Mouse (Mus musculus) intestine, embryonic 16.5 days (tissue): ENCODE measurements around the gene Scgb1c1. TPM values are rescaled to one million over a fixed set of nuclear protein-coding genes. Genes with fewer than 3 reads are reported as not detected.

Source experiments
- ATAC-seq: fragments of 200-750 bp; cut with Nextera tagmentation; 2 replicates; pipeline ENCODE4 v1.8.0; 2017; ENCODE audit warnings: moderate TSS enrichment, moderate library complexity
- H3K27ac ChIP-seq: fragments of 300-500 bp; sonication (generic); 2 replicates; pipeline ENCODE4 v1.5.1; 2014; ENCODE audit warnings: mild to moderate bottlenecking, low read length
- H3K27me3 ChIP-seq: fragments of 300-500 bp; sonication (generic); replicated peaks from 2 replicates; pipeline ENCODE4 v1.6.1; 2014; ENCODE audit warnings: low read length, control low read depth, mixed read lengths; ENCODE audit not compliant: control insufficient read depth, insufficient read depth
- H3K36me3 ChIP-seq: fragments of 300-500 bp; sonication (generic); 2 replicates; pipeline ENCODE4 v1.6.1; 2014; ENCODE audit warnings: low read length, control low read depth; ENCODE audit not compliant: control insufficient read depth, insufficient read depth
- H3K4me1 ChIP-seq: fragments of 300-500 bp; sonication (generic); 2 replicates; pipeline ENCODE4 v1.6.1; 2014; ENCODE audit warnings: low read length, control low read depth, mixed read lengths; ENCODE audit not compliant: control insufficient read depth, insufficient read depth
- H3K4me2 ChIP-seq: fragments of 300-500 bp; sonication (generic); 2 replicates; pipeline ENCODE4 v1.6.1; 2014; ENCODE audit warnings: low read depth, low read length, control low read depth
- H3K4me3 ChIP-seq: fragments of 300-500 bp; sonication (generic); 2 replicates; pipeline ENCODE4 v1.5.1; 2014; ENCODE audit warnings: mild to moderate bottlenecking, low read length
- H3K9ac ChIP-seq: fragments of 300-500 bp; sonication (generic); 2 replicates; pipeline ENCODE4 v1.6.1; 2014; ENCODE audit warnings: low read depth, low read length
- H3K9me3 ChIP-seq: fragments of 300-500 bp; sonication (generic); 2 replicates; pipeline ENCODE4 v1.6.1; 2016; ENCODE audit warnings: low read length, control low read depth; ENCODE audit not compliant: control insufficient read depth
- WGBS: fragments of 180-500 bp; shearing (Covaris S2); extraction: QIAGEN DNeasy Blood & Tissue Kit; methylation state at CpG from one replicate; pipeline ENCODE4 v1.1.7; 2014; 5-methylcytosine and 5-hydroxymethylcytosine counted together
- polyA plus RNA-seq: library from polyadenylated mRNA; unstranded; fragments of >200 nt; fragmentation: Nextera tagmentation; extraction: Ambion mirVana; gene quantifications from 2 replicates; pipeline ENCODE4 v1.2.1, GENCODE M21; 2015

Scgb1c1 gene
- polyA plus RNA-seq, 1 experiment from 2014 or later: not detected

DNA sequence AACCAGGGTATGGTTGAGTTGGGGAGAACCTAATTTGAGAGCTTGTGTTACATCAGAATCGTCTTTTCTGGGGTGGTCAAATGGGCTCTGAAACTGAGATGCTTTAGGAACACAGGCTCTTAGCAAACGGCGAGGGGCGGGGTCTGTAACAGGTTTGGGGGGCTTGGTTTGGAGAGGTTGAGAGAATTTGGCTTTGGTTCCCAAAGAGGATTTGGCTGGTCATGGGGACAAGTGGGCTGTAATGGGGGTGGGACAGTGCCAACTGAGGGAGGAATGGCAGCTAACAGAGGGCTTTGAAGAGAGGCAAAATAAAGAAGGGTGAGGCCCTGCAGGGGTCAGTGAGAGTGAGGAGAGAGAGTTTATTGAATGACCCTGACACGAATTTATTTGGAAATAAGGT is 5.8 kb upstream of the Scgb1c1 start:
- Histone ChIP-seq H3K4me2 (no peak overlapping the region), H3K9ac (no peak overlapping the region), H3K27me3 (no peaks in the 10 kb centered on the region), H3K36me3 (no peaks in the 10 kb centered on the region), H3K9me3 (no peaks in the 10 kb centered on the region), H3K27ac (no peak overlapping the region), H3K4me1 (no peaks in the 10 kb centered on the region), H3K4me3 (no peak overlapping the region)
- WGBS: 65% methylated on average over 5 of the region's 5 CpGs
- no peak for ATAC-seq

DNA sequence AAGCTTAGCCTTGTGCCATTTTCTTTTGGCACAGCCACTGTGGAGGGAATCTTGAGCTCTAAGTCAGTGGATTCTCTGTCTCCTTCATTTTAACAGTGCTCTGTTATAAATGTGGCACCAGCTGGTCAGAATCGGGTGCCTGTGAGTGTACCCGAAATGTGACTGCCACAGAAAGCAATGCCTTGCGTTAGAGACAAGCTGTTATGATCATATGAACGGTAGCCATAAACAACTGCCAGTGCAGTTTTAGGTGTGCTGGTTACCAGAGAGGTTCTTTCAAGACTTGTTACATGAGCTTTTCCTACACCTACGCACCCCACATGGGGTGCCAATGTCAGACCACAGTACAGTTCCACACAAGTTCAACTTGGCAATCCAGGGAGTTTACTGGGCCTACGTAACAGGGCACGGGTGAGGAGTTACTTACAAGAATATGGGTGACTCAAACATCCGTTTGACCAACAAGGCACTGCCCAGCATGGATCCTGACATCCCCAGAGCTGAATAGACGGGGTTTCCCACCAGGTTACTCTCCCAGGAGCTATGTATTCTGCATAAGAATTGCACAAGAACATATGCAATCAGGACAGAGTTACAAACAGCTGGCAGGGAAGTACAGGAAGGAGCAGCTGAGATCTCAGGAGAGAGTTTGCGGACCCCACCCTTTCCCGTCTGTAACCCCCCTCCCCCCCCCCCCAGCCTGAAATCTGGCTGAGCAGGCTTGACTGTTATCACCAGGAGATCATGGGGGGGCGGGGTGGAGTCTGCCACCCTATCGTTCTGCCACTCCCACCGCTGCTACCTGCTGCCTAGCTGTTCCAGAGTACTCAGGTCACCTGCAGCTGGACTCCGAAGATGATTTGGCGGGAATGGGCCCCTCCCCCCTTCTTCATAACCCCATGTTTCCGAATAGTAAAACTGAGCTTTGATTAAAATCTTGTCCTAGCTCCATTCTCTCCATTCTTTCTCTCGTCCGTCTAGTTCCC is 4.3 kb upstream of the Scgb1c1 start:
- 35% methylated on average over 19 of the region's 19 CpGs for WGBS
- Histone ChIP-seq H3K4me2 (no peak overlapping the region), H3K4me1 (no peaks in the 10 kb centered on the region), H3K9ac (no peak overlapping the region), H3K9me3 (no peaks in the 10 kb centered on the region), H3K27me3 (no peaks in the 10 kb centered on the region), H3K36me3 (no peaks in the 10 kb centered on the region), H3K4me3 (no peak overlapping the region), H3K27ac (no peak overlapping the region)
- ATAC-seq: peak; percentile 59

DNA sequence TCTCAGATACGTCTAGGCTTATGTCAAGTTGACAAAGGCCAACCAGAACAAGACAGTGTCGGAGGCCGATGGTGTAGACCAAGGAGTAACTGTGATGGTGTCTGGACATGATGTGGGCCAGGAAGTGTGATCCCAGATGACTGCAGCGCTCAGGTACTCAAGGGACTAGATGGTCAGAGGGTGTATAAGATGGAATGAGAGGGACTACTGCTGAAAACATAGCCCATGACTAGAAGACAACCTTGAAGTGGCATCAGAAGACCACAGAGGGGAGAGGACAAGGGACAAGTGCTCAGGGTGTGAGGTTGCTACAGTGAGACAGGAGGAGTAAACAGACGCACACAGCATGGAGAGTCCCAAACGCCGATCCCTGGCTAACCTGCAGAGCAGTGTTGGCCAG is 1.5 kb upstream of the Scgb1c1 start:
- H3K9ac ChIP-seq: no peak overlapping the region
- no peaks in the 10 kb centered on the region for H3K9me3 ChIP-seq
- H3K36me3 ChIP-seq: no peaks in the 10 kb centered on the region
- no peaks in the 10 kb centered on the region for H3K4me1 ChIP-seq
- WGBS: 71% methylated on average over 7 of the region's 7 CpGs
- no peaks in the 10 kb centered on the region for H3K27me3 ChIP-seq
- H3K27ac ChIP-seq: no peak overlapping the region
- H3K4me3 ChIP-seq: no peak overlapping the region
- H3K4me2 ChIP-seq: no peak overlapping the region
- ATAC-seq: no peak

DNA sequence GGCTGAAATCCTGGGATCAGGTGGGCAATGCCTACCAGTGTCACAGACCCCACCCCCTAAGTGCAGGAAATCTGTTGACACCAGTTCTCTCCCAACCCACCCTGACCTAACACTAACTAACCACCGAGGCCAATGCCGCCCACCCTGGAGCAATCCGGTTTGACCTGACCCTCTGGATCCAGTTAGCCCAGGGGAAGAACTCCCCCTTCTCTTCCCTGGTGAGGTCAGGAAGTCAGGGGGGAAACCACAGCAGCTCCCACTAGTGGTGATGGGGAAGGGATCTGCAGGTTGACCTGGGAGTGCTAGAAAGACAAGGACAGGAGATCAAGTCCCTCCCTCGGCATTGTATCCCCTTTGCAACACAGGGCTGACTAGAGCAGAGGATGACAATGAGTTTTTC is 336 bp downstream of the Scgb1c1 start:
- Histone ChIP-seq H3K4me1 (no peaks in the 10 kb centered on the region), H3K9me3 (no peaks in the 10 kb centered on the region), H3K27ac (no peak overlapping the region), H3K9ac (no peak overlapping the region), H3K4me3 (no peak overlapping the region), H3K27me3 (no peaks in the 10 kb centered on the region), H3K4me2 (no peak overlapping the region), H3K36me3 (no peaks in the 10 kb centered on the region)
- 56% methylated on average over 4 of the region's 4 CpGs for WGBS
- ATAC-seq: no peak

DNA sequence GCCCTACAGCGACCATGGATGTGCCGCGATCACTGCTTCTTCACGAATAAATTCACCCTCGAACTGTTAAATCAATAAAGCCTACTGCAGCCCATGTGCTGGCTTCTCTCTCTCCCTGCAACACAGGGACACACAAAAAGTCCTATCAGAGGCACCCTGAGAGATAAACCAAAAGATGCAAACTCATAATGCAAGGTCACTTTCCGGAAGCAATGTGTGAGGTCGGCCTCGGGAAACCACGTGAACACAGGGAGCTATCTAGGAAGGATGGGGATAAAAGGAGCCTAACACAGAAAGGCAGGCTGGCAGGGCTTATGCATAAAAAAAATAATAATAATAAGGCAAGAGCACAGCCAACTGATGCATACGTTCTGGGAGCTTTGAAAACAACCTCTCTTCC is 1.3 kb downstream of the Scgb1c1 start:
- no peak overlapping the region for H3K27ac ChIP-seq

DNA sequence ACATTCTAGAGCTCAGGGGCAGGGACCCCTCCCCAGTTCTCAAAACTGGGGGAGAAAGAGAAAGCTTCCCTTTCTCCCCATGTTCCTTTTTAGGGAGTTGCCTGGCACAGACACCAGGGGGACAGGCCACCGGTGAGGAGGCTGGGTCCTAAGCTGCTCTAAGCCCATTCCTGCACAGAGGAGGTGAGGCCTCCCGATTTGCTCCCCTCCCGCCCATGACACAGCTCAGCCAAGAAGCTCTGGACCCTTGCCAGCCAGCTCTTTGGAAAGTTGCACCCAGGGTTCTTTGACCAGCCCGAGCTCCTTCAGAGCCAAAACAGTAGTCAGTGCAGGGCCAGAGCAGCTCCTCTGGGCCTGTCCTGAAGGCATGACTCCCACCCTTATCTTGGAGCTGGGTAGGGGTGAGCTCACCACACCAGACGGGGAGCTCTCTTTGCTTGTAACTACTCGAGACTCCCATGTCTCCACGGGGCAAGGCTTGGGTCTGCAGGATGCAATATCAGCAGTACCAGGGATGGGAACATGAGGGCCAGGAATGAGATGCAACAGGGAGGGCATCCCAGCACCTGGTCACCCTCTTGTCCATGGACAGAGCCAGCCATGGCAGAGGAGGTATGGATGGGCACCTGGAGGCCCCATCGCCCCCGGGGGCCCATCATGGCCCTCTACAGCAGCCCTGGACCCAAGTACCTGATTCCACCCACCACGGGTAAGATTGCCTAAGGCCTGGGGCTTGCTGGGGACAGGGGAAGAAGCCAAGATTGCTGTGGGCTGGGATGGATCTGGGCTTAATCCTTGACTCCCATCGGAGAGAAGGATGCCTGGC is 2.6 kb downstream of the Scgb1c1 start, which contains the start of gene Odf3:
Gene Odf3, plus strand, starts transcription at position 51 of the 826 bp plus-strand sequence.
- Histone ChIP-seq H3K9me3 (no peaks in the 10 kb centered on the region), H3K36me3 (peaks cover 4% of the 10 kb centered on the region; the same call in 1 of the 2 replicates), H3K27ac (no peak within 1 kb of the TSS), H3K9ac (0 out of 2 replicates have a peak within 1 kb of the TSS, but pooled peaks have one; percentile 2), H3K4me3 (no peak within 1 kb of the TSS), H3K27me3 (no peaks in the 10 kb centered on the region), H3K4me2 (no peak within 1 kb of the TSS), H3K4me1 (no peaks in the 10 kb centered on the region)
- ATAC-seq: no peak; the same call in 1 of the 2 replicates
- WGBS: 63% methylated on average over 11 of the region's 11 CpGs

More for the DNA sequence above, 1.3 kb downstream of the Scgb1c1 start:
- H3K4me2 ChIP-seq: no peak overlapping the region
- H3K4me3 ChIP-seq: no peak overlapping the region
- no peaks in the 10 kb centered on the region for H3K36me3 ChIP-seq
- 85% methylated on average over 10 of the region's 10 CpGs for WGBS
- no peaks in the 10 kb centered on the region for H3K9me3 ChIP-seq
- H3K9ac ChIP-seq: no peak overlapping the region
- H3K27me3 ChIP-seq: no peaks in the 10 kb centered on the region
- no peak for ATAC-seq
- no peaks in the 10 kb centered on the region for H3K4me1 ChIP-seq

DNA sequence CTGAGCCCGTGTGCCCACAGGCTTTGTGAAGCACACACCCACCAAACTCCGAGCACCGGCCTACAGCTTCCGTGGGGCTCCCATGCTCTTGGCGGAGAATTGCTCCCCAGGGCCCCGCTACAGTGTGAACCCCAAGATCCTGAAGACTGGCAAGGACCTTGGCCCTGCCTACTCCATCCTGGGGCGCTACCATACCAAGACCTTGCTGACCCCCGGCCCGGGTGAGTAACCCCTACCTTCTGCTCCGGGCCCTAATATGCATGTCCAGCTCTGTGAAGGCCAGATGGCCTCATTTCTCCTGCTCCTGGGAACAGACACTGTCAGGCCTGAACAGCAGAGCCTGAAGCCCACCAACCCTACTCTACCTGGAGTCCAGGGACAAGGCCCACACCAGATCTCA is 3.2 kb downstream of the Scgb1c1 start:
- H3K4me1 ChIP-seq: no peaks in the 10 kb centered on the region
- peaks cover 5% of the 10 kb centered on the region; the same call in 1 of the 2 replicates for H3K36me3 ChIP-seq
- H3K9ac ChIP-seq: no peak overlapping the region
- H3K9me3 ChIP-seq: no peaks in the 10 kb centered on the region
- no peak overlapping the region for H3K4me3 ChIP-seq
- 96% methylated on average over 10 of the region's 10 CpGs for WGBS
- H3K27me3 ChIP-seq: no peaks in the 10 kb centered on the region
- no peak for ATAC-seq
- H3K27ac ChIP-seq: no peak overlapping the region
- H3K4me2 ChIP-seq: no peak overlapping the region

DNA sequence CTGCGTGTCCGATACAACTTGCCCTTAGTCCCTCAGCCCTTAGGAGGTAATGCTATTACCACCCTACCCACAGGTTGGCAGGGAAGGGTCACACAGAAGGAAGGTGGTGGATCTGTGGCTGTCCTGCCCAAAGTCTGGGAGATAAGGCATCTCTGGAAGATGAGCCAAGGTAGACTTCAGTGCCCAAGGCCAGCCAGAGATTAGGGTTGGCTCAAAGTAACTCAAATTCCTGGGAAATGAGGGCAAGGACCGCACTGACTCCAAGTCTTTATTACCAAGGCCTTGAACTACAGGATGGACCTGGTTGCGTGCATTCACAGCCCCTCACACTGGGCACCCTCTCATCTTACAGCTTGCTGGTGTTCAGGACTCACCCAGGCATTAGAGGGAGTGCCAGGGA is 6.6 kb downstream of the Scgb1c1 start:
- no peak for ATAC-seq
- WGBS: 96% methylated on average over 4 of the region's 4 CpGs

DNA sequence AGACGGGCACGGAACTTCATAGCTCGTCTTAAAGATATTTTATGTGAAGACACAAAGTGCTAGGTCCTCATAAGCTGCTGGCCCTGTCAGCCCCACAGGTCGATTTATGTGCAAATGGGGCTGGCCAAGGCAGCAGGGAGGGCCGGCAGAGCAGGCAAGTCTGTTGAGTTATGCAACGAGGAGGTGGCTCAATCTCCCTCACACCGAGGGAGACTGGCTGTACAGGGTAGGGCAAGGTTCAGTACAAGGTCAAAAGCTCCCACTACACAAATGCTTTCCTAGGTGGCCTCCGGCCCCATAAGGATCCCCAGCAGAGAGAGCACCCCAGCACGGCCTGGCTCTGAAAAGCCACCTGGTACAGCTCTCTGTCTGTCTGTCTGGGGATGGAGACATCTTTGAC is 8.0 kb downstream of the Scgb1c1 start:
- Histone ChIP-seq H3K27me3 (no peaks in the 10 kb centered on the region), H3K4me3 (no peak overlapping the region), H3K9me3 (no peaks in the 10 kb centered on the region), H3K4me1 (peaks cover 12% of the 10 kb centered on the region), H3K4me2 (no peak overlapping the region), H3K9ac (no peak overlapping the region), H3K27ac (no peak overlapping the region), H3K36me3 (peaks cover 11% of the 10 kb centered on the region; the same call in 1 of the 2 replicates)
- ATAC-seq: no peak
- 82% methylated on average over 9 of the region's 9 CpGs for WGBS

More for the DNA sequence above, 6.6 kb downstream of the Scgb1c1 start:
- Histone ChIP-seq H3K4me3 (no peak overlapping the region), H3K9ac (no peak overlapping the region), H3K4me2 (no peak overlapping the region), H3K27ac (no peak overlapping the region), H3K9me3 (no peaks in the 10 kb centered on the region), H3K4me1 (peaks cover 6% of the 10 kb centered on the region), H3K27me3 (no peaks in the 10 kb centered on the region), H3K36me3 (peaks cover 11% of the 10 kb centered on the region; the same call in 1 of the 2 replicates)
